Mouse (Mus musculus) myocyte (in vitro differentiated cells): ENCODE measurements at regions not wholly inside any gene's neighbourhood (a gene's known extent, or its start where the extent isn't known, plus 50 kb on each side); places are given as distances from the start of the nearest gene placed in this dataset.

Experiments
- MAX ChIP-seq: IDR thresholded peaks from one replicate; pipeline ENCODE4 v1.6.1; 2011; ENCODE audit warnings: low read depth, mild to moderate bottlenecking, control low read depth
- MYOD1 ChIP-seq, 3 experiments: IDR thresholded peaks; one replicate each; pipeline ENCODE4 v1.6.1; 2011; ENCODE audit warnings: control low read depth in 2 of 3, low read depth in 2 of 3, mild to moderate bottlenecking in 2 of 3, moderate library complexity in 1 of 3; ENCODE audit not compliant: insufficient read length in 2 of 3, control insufficient read depth in 1 of 3
- MYOG ChIP-seq, 3 experiments: IDR thresholded peaks; one replicate each; pipeline ENCODE4 v1.6.1; 2011; ENCODE audit warnings: control low read depth in 2 of 3, low read depth in 2 of 3, mild to moderate bottlenecking in 2 of 3; ENCODE audit not compliant: insufficient read length in 2 of 3, control insufficient read depth in 1 of 3, insufficient read depth in 1 of 3
- POLR2A ChIP-seq: IDR thresholded peaks from one replicate; pipeline ENCODE4 v1.6.1; 2011; ENCODE audit warnings: low read depth, mild to moderate bottlenecking, control low read depth, moderate library complexity; ENCODE audit not compliant: insufficient read length
- TCF3 ChIP-seq: IDR thresholded peaks from one replicate; pipeline ENCODE4 v1.6.1; 2011; ENCODE audit warnings: low read depth, control low read depth; ENCODE audit not compliant: insufficient read length

DNA sequence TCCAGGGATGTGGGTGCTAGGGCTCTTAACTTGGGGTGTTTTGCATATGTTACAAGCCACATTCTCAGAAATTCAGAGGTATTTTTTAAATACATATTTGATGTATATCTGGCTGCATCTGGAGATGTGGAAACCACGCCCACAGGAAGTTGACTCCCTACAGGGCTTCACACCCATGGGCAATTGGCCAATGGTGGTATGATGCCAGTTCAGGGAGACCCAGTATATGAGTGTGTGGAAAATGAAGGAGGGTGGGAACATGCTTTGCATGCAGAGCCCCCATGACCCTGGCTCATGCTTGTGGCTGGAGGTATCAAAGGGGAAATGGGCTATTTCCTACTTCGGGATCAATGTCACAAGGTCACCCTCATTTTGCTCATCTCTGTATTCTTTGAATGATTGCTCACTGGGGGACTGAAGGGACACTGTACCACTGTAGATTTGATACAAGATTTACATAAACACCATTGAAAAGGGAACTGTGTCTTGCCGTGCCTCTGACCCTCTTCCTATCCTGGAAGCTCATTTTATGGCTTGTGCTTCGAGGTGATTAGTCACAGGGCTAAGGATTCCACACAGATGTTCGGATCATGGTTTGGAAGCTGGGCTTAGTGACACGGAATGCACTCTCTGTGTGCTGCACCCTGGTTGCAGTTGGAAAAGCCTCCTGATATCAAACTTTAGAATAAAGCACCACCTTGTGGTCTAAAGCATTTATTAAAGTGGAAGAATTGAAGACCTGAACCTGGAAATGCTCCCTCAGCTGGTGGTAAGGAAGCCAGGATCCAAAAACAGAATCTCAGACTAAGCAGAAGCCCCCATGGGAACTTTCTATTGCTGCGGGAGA lies 56.8 kb upstream of the Edn1 start:
- TF ChIP-seq TCF3, result no peak
- TF ChIP-seq MYOG (IDR thresholded peaks at IDR 0.05; ENCODE audit: control insufficient read depth in 1 of 3, insufficient read depth in 1 of 3, insufficient read length in 2 of 3, low read depth in 2 of 3), result no peak
- no peak for TF ChIP-seq POLR2A
- TF ChIP-seq MAX, result no peak
- no peak for TF ChIP-seq MYOD1 (IDR thresholded peaks at IDR 0.05; ENCODE audit: control insufficient read depth in 1 of 3, insufficient read length in 2 of 3, low read depth in 2 of 3)
